Mouse (Mus musculus) layer of hippocampus, postnatal 36 days (tissue): ENCODE measurements around the gene C1qtnf1. TPM values are rescaled to one million over a fixed set of nuclear protein-coding genes. Genes with fewer than 3 reads are reported as not detected.

ENCODE experiments used
- total RNA-seq, 2 experiments: library from RNA; stranded (reverse); gene quantifications; 2 replicates each; pipeline ENCODE4 v1.2.3; 2021

C1qtnf1 gene
- total RNA-seq, 2 experiments from 2014 or later = 2.2 to 2.7 TPM

Other genes with a start within 250 kb of the C1qtnf1 start
- gene Cyth1, start 179.6 kb upstream of the C1qtnf1 start, total RNA-seq = 100 to 1,000 TPM in 1 of 2 experiments, 10 to 100 TPM in 1; 84.3 to 103 TPM
- 10 to 100 TPM; 22.5 to 25.5 TPM for gene Usp36, start 138.0 kb upstream of the C1qtnf1 start, total RNA-seq
- 1 to 10 TPM; 1.2 to 1.4 TPM for gene Cep295nl, start 85.7 kb upstream of the C1qtnf1 start, total RNA-seq
- gene Timp2, start 72.5 kb upstream of the C1qtnf1 start, total RNA-seq = 100 to 1,000 TPM; 187 to 191 TPM
- gene Lgals3bp, start 26.1 kb upstream of the C1qtnf1 start, total RNA-seq = 10 to 100 TPM; 17.1 to 17.3 TPM
- gene Cant1, start 9.1 kb upstream of the C1qtnf1 start, total RNA-seq = 10 to 100 TPM; 39.9 TPM
- gene Engase, start 48.6 kb downstream of the C1qtnf1 start, total RNA-seq = 10 to 100 TPM; 15.2 to 15.5 TPM